Comparison of ENCODE assay signal across 8 mouse cellular contexts in genomic region chr9:63737426-63737931, GRCm38 (mm10). TPM values are rescaled to one million over a fixed set of nuclear protein-coding genes. Genes with fewer than 3 reads are reported as not detected.
DNase-seq lines count a peak whose midpoint lies in the region; ATAC-seq and TF ChIP-seq lines count a peak whose summit lies in the region.

No protein-coding gene starts in this region.

- H3K9ac ChIP-seq in heart, postnatal 0 days (replicated peaks; ENCODE audit: low read depth, low read length) = no peak overlapping the region
- H3K9ac ChIP-seq in CH12.LX (ENCODE audit: insufficient read depth, low read depth) = no peak overlapping the region
- no peak overlapping the region for H3K9ac ChIP-seq in forebrain, embryonic 14.5 days (ENCODE audit: low read length)

- TF ChIP-seq POLR2A in CH12.LX (IDR thresholded peaks at IDR 0.05; ENCODE audit: low read depth, low read length) = no peak
- no peak for TF ChIP-seq POLR2A in myocyte (IDR thresholded peaks at IDR 0.05; ENCODE audit: insufficient read length, low read depth)

- TF ChIP-seq RAD21 in CH12.LX (IDR thresholded peaks at IDR 0.05; ENCODE audit: low read depth, low read length) = peak; percentile 0; the same call in 1 of the 2 replicates

- H3K27me3 ChIP-seq in heart, postnatal 0 days (ENCODE audit: control insufficient read depth, insufficient read depth, low read length) = no peaks in the 10 kb centered on the region
- peaks cover 19% of the 10 kb centered on the region for H3K27me3 ChIP-seq in CH12.LX (replicated peaks)
- no peaks in the 10 kb centered on the region for H3K27me3 ChIP-seq in myocyte (ENCODE audit: control insufficient read depth, insufficient read depth, insufficient read length)
- no peaks in the 10 kb centered on the region for H3K27me3 ChIP-seq in forebrain, embryonic 14.5 days (replicated peaks; ENCODE audit: control insufficient read depth, insufficient read depth, low read length)

- H3K36me3 ChIP-seq in heart, postnatal 0 days (replicated peaks; ENCODE audit: control insufficient read depth, insufficient read depth, low read length) = no peaks in the 10 kb centered on the region
- H3K36me3 ChIP-seq in CH12.LX (replicated peaks in 1 of 2; ENCODE audit: control insufficient read depth in 1 of 2, insufficient read depth in 1 of 2, low read length in 1 of 2) (no peaks in the 10 kb centered on the region), myocyte (ENCODE audit: control insufficient read depth, insufficient read depth) (peaks cover 4% of the 10 kb centered on the region)
- no peaks in the 10 kb centered on the region for H3K36me3 ChIP-seq in forebrain, embryonic 14.5 days (ENCODE audit: control insufficient read depth, insufficient read depth, low read length)

- in situ Hi-C loops in CH12.LX (cut with MboI; ENCODE audit: low pct_ligation_motif_present, low pct_unique_long_range_greater_than_20kb, low sequenced_read_pairs) = no loop called here

- H3K4me1 ChIP-seq in heart, postnatal 0 days (ENCODE audit: control insufficient read depth, insufficient read depth) = peaks cover 50% of the 10 kb centered on the region
- peaks cover 45 to 79% of the 10 kb centered on the region in 2 experiments for H3K4me1 ChIP-seq in CH12.LX (ENCODE audit: control insufficient read depth in 1 of 2, insufficient read depth in 2 of 2)
- H3K4me1 ChIP-seq in forebrain, embryonic 14.5 days (ENCODE audit: control insufficient read depth, insufficient read depth, low read length) = no peaks in the 10 kb centered on the region

- peak overlapping the region; percentile 70; the same call in 1 of the 2 replicates for H3K27ac ChIP-seq in heart, postnatal 0 days (ENCODE audit: low read depth)
- no peak overlapping the region for H3K27ac ChIP-seq in CH12.LX (ENCODE audit: insufficient read depth, low read depth)
- no peak overlapping the region for H3K27ac ChIP-seq in forebrain, embryonic 14.5 days (ENCODE audit: low read depth, low read length)

- H3ac ChIP-seq in myocyte (ENCODE audit: control insufficient read depth, insufficient read length) = no peak overlapping the region

- TF ChIP-seq CTCF in heart, postnatal 0 days (IDR thresholded peaks at IDR 0.05; ENCODE audit: low read depth) = no peak
- no peak for TF ChIP-seq CTCF in CH12.LX (conservative IDR thresholded peaks at IDR 0.05 in 1 of 2, IDR thresholded peaks at IDR 0.05 in 1 of 2; ENCODE audit: low read depth in 2 of 2, low read length in 2 of 2)

- intact Hi-C loops in heart, postnatal 25 days (cut with DNase I) = no loop called here

- dilution Hi-C loops in CH12.LX (cut with MboI; ENCODE audit: extremely low pct_ligation_motif_present, extremely low pct_unique_long_range_greater_than_20kb, low sequenced_read_pairs) = no loop called here

- no peak for DNase-seq in heart, postnatal 0 days (ENCODE audit: low spot score)
- no peak for DNase-seq in heart, postnatal 25 days (ENCODE audit: low spot score)
- peak; percentile 84 for DNase-seq in CH12.LX (ENCODE audit: extremely low read depth)
- DNase-seq in gastrocnemius, postnatal 10 days = peak; percentile 49
- no peak for DNase-seq in forebrain, embryonic 14.5 days (ENCODE audit: low spot score)
- DNase-seq in right cerebral cortex, postnatal 4 days = no peak
- DNase-seq in left cerebral cortex, adult 11 months (ENCODE audit: low spot score) = no peak

- H3K4me3 ChIP-seq in heart, postnatal 0 days (ENCODE audit: low read depth, low read length) = no peak overlapping the region
- H3K4me3 ChIP-seq in CH12.LX (replicated peaks in 1 of 3; ENCODE audit: low read depth in 2 of 3, low read length in 2 of 3, poor library complexity in 1 of 3) (no peak overlapping the region), myocyte (no peak overlapping the region)
- no peak overlapping the region for H3K4me3 ChIP-seq in forebrain, embryonic 14.5 days (ENCODE audit: low read depth, low read length)

- TF ChIP-seq EP300 in heart, postnatal 0 days (IDR thresholded peaks at IDR 0.05; ENCODE audit: low read depth) = no peak
- peak; percentile 82 for TF ChIP-seq EP300 in CH12.LX (IDR thresholded peaks at IDR 0.05; ENCODE audit: low read length)

- no peaks in the 10 kb centered on the region for H3K79me2 ChIP-seq in CH12.LX (replicated peaks; ENCODE audit: control insufficient read depth, extremely low read depth, insufficient read depth, poor library complexity, severe bottlenecking)
- H3K79me2 ChIP-seq in myocyte (ENCODE audit: control insufficient read depth, insufficient read depth) = peaks cover 42% of the 10 kb centered on the region

- H3K9me3 ChIP-seq in heart, postnatal 0 days (replicated peaks; ENCODE audit: control insufficient read depth, low read length) = no peaks in the 10 kb centered on the region
- no peaks in the 10 kb centered on the region for H3K9me3 ChIP-seq in CH12.LX (replicated peaks; ENCODE audit: low read length)
- no peaks in the 10 kb centered on the region for H3K9me3 ChIP-seq in forebrain, embryonic 14.5 days (replicated peaks; ENCODE audit: control insufficient read depth, low read length)

- no peak for ATAC-seq in heart, postnatal 0 days (ENCODE audit: insufficient read depth, low read depth)
- no peak for ATAC-seq in forebrain, embryonic 14.5 days

- H3K4me2 ChIP-seq in heart, postnatal 0 days (ENCODE audit: low read depth, low read length) = 0 out of 2 replicates have a peak overlapping the region, but pooled peaks have one; percentile 20
- H3K4me2 ChIP-seq in CH12.LX (ENCODE audit: insufficient read depth, low read depth, poor library complexity, severe bottlenecking) (peak overlapping the region; percentile 37), myocyte (ENCODE audit: low read depth) (peak overlapping the region; percentile 18)
- no peak overlapping the region for H3K4me2 ChIP-seq in forebrain, embryonic 14.5 days (ENCODE audit: low read length)

- 73% methylated on average over 9 of the region's 9 CpGs for WGBS in heart, postnatal 0 days
- 84% methylated on average over 9 of the region's 9 CpGs for WGBS in forebrain, embryonic 14.5 days

TF ChIP-seq in CH12.LX, 34 proteins besides CTCF, POLR2A, EP300 and RAD21 (continues in another document):
- TF ChIP-seq MYC (IDR thresholded peaks at IDR 0.05; ENCODE audit: low read depth, low read length) = 0 out of 2 replicates have a peak, but pooled peaks have one; percentile 67
- TF ChIP-seq ZMIZ1 (IDR thresholded peaks at IDR 0.05; ENCODE audit: low read depth, low read length) = no peak
- no peak for TF ChIP-seq ZKSCAN1 (IDR thresholded peaks at IDR 0.05; ENCODE audit: borderline replicate concordance, low read depth, low read length)
- TF ChIP-seq MAFK (IDR thresholded peaks at IDR 0.05; ENCODE audit: insufficient replicate concordance, low read length) = peak; percentile 83
- TF ChIP-seq NELFE (IDR thresholded peaks at IDR 0.05; ENCODE audit: low read depth, low read length) = no peak
- peak; percentile 55; the same call in 1 of the 2 replicates for TF ChIP-seq CHD2 (IDR thresholded peaks at IDR 0.05; ENCODE audit: low read length)
- TF ChIP-seq POLR2AphosphoS2 (IDR thresholded peaks at IDR 0.05; ENCODE audit: low read depth, low read length) = no peak
- no peak for TF ChIP-seq ZC3H11A (IDR thresholded peaks at IDR 0.05; ENCODE audit: low read depth, low read length)
- TF ChIP-seq IRF4 (IDR thresholded peaks at IDR 0.05; ENCODE audit: low read depth, low read length) = peak; percentile 70
- TF ChIP-seq ELF1 (IDR thresholded peaks at IDR 0.05; ENCODE audit: low read depth, low read length) = 0 out of 2 replicates have a peak, but pooled peaks have one; percentile 36
- TF ChIP-seq USF1 (IDR thresholded peaks at IDR 0.05; ENCODE audit: low read depth, low read length) = no peak
- no peak; the same call in 1 of the 2 replicates for TF ChIP-seq SMC3 (IDR thresholded peaks at IDR 0.05; ENCODE audit: low read depth, low read length)
- no peak for TF ChIP-seq GABPA (IDR thresholded peaks at IDR 0.05; ENCODE audit: insufficient replicate concordance, low read depth, low read length)
- no peak for TF ChIP-seq E2F4 (IDR thresholded peaks at IDR 0.05; ENCODE audit: insufficient replicate concordance, low read depth, low read length)

TF ChIP-seq in myocyte, 11 proteins besides CTCF, POLR2A, EP300 and RAD21:
- TF ChIP-seq CEBPB (IDR thresholded peaks at IDR 0.05; ENCODE audit: insufficient read depth, poor library complexity, severe bottlenecking) = no peak
- TF ChIP-seq USF1 (IDR thresholded peaks at IDR 0.05; ENCODE audit: low read depth) = no peak
- peak in 1 of 3 experiments; percentile 44 for TF ChIP-seq MYOG (IDR thresholded peaks at IDR 0.05; ENCODE audit: control insufficient read depth in 1 of 3, insufficient read depth in 1 of 3, insufficient read length in 2 of 3, low read depth in 2 of 3)
- TF ChIP-seq POLR2AphosphoS2 (IDR thresholded peaks at IDR 0.05; ENCODE audit: insufficient read length, low read depth) = no peak
- no peak for TF ChIP-seq REST (IDR thresholded peaks at IDR 0.05; ENCODE audit: insufficient read depth, insufficient read length)
- TF ChIP-seq MYOD1 (IDR thresholded peaks at IDR 0.05; ENCODE audit: control insufficient read depth in 1 of 3, insufficient read length in 2 of 3, low read depth in 2 of 3) = peak; percentile 26 to 83 (median 75)
- no peak for TF ChIP-seq SRF (IDR thresholded peaks at IDR 0.05; ENCODE audit: control insufficient read depth, insufficient read length, low read depth)
- TF ChIP-seq E2F4 (IDR thresholded peaks at IDR 0.05; ENCODE audit: insufficient read depth) = no peak
- no peak for TF ChIP-seq MAX (IDR thresholded peaks at IDR 0.05; ENCODE audit: low read depth)
- no peak for TF ChIP-seq TCF3 (IDR thresholded peaks at IDR 0.05; ENCODE audit: insufficient read length, low read depth)
- TF ChIP-seq TCF12 (IDR thresholded peaks at IDR 0.05; ENCODE audit: insufficient read depth, poor library complexity, severe bottlenecking) = peak; percentile 11

RNA-seq across cellular contexts. Expression of gene Smad3, which starts 20.3 kb away (rescaled TPM):
- 25.9 and 30.2 TPM in 2 replicates for total RNA-seq in heart, postnatal 0 days (2014; rRNA removed; ENCODE audit: low replicate concordance)
- 6.0 and 6.4 TPM in 2 replicates for polyA plus RNA-seq in heart, postnatal 0 days (2015; fragmentation: Nextera tagmentation; extraction: Ambion mirVana)
- total RNA-seq in heart, postnatal 25 days (2021) = 10 to 100 TPM; 14.0 to 14.5 TPM
- total RNA-seq in CH12.LX (2012; rRNA removed) = 0.50 and 0.81 TPM in 2 replicates
- 0.43 and 1.5 TPM in 2 replicates for total RNA-seq in CH12.LX (2014; rRNA removed)
- 0.90 and 1.2 TPM in 2 replicates for polyA plus RNA-seq in CH12.LX (2012; ENCODE audit: insufficient read length, low read depth)
- 10 to 100 TPM; 44.9 to 45.0 TPM for total RNA-seq in gastrocnemius, postnatal 10 days (2021)
- polyA plus RNA-seq in myocyte (2012; fragmentation: generic; extraction: Trizol) = 25.5 TPM
- polyA plus RNA-seq in forebrain, embryonic 14.5 days (2014; fragmentation: Nextera tagmentation; extraction: Ambion mirVana) = 5.1 and 5.4 TPM in 2 replicates

Comparison
In these comparisons a context has a peak if more than half of its experiments do, and no peak if none do; other contexts are left out.
1. DNase-seq: peak in CH12.LX (single experiment) and gastrocnemius, postnatal 10 days (single experiment); none in heart, postnatal 0 days (single experiment), heart, postnatal 25 days (single experiment), forebrain, embryonic 14.5 days (single experiment), right cerebral cortex, postnatal 4 days (single experiment) and left cerebral cortex, adult 11 months (single experiment).
2. RNA of gene Smad3, which starts 20.3 kb away (total RNA-seq): 44.9 to 45.0 TPM in gastrocnemius, postnatal 10 days, 25.9 to 30.2 TPM in heart, postnatal 0 days and 14.0 to 14.5 TPM in heart, postnatal 25 days; 0.43 to 1.5 TPM in CH12.LX; every median in the first group is over 4 times any median in the second.